Mouse (Mus musculus) T-helper 17 cell (primary cell): ENCODE data around the gene Il10ra.

Source experiments
- in situ Hi-C, 2 experiments: fragments of 300-600 bp; cut with MboI, MseI; formaldehyde crosslinking; loops; 1 replicate in 1 of 2; 2 replicates in 1 of 2; pipeline ENCODE4 v1.15.1; 2025; ENCODE audit warnings: high pct_unique_total_duplicates in 2 of 2

The Il10ra gene

DNA sequence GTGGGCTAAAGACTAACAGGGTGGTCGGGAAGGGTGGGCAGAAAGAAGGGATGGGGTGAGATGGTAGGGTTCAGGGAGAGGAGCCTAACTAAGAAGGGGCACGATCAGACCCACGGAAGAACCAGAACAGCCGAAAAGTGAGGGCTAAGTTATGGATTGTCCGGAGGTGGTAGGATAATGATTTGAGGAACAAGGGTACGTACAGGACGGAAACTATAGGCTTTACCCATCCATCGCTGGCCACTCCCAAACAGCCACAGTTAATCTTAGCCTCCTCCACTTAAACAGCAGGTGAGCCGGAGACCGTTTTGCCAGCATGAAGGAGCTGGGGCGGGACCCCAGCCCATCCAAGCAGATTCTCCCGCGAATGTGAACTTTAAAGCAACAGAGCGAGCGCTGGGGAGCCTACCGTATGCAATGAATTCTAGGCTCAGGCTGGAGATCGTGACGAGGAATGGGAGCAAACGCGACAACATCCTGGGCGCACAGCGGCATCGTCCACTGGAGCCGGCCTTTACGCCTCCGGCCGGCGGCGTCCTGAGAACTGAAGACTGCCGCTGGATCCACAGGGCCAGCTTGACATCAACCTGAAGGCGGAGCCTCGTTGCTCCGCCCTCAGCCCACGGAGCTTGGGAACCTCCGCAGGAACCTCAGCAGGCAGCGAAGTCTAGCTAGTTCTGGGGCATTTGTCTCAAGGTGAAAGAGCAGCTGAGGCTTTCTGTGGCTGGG, at the start of gene Il10ra:
Il10ra (minus strand) TSS at position 553 of the 729 bp plus-strand sequence.
- in situ Hi-C loops, result no loop called here

DNA sequence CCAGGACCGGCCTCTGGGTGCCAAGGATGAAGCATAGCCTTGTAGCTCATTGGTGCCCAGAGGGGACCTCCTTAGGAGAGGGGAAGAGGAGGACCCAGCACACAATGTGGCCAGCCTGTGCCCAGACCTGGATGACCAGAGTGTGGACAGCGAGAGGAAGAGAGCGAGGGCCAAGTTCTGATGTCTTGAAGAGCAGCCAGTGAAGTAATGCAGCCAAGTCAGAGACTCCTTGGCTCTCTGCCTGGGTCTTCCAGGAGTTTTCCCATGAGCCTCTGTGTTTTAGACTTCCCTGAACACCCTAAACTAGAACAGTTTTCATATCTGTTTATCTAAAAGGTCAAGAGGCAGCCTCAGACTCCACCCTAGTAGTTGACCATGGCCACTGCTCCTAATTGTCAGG, 48.7 kb upstream of the Il10ra start:
- in situ Hi-C loops, result no loop called here

- in situ Hi-C loops, result no loop called here
Observed at GRCm38 (mm10) chr9:45313913-45314312, 45.0 kb upstream of the Il10ra start.

GRCm38 (mm10) chr9:45311858-45312257, 42.9 kb upstream of the Il10ra start:
- in situ Hi-C loops, result no loop called here

DNA sequence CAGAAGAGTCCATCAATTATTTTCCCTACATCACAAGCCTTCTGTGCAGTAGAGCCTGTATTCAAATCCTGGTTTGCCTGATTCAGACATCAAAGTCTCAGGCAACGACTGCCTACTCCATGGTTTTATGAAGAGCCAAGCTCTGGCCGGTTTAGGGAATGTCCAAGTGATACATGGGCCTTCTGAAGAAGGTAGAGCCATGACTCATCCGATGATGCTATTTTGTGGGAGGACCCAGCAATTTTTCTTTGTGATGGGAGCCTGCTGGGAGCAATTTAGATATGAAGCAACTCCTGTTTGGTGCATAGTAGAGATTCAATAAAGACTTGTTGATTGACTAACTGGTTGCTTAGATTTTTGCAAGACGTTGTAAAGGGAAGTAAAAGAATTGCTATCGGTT, 39.6 kb upstream of the Il10ra start:
- in situ Hi-C loops, result no loop called here

DNA sequence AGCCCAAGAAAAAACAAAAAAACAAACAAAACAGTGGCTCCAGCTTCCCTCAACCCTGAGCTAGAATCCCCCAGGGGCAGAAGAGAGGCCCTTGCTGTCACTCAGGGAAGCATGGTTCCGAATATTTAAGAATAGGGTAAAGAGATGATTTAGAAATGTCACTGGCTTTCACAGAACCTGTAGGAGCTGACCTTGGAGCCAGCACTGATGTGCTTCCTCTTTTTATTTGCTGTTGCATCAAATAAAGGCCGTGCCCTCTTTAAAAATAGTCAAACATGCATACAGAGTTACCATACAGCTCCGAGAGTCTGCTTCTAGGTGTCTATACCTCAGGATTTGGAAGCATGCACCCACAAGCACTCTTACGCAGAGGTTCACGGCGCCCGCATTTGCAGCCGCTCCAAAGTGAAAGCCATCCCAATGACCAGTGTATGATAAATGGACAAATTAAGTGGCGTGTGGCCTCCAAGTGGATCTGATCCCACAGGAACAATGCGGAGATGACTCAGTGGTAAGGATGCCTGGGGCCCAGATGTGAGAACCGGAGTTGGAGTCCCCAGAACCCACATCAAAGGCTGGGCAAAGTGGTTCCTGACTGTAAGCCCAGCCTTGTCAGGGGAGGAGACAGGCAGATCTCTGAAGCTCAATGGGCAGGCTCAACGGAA, 37.9 kb upstream of the Il10ra start:
- in situ Hi-C loops, result no loop called here

GRCm38 (mm10) chr9:45301771-45302170, 32.8 kb upstream of the Il10ra start:
- in situ Hi-C loops, result loop anchor here (5.0 kb wide), 3 partner anchors 79 to 111 kb away; no protein-coding TSS in a partner anchor

DNA sequence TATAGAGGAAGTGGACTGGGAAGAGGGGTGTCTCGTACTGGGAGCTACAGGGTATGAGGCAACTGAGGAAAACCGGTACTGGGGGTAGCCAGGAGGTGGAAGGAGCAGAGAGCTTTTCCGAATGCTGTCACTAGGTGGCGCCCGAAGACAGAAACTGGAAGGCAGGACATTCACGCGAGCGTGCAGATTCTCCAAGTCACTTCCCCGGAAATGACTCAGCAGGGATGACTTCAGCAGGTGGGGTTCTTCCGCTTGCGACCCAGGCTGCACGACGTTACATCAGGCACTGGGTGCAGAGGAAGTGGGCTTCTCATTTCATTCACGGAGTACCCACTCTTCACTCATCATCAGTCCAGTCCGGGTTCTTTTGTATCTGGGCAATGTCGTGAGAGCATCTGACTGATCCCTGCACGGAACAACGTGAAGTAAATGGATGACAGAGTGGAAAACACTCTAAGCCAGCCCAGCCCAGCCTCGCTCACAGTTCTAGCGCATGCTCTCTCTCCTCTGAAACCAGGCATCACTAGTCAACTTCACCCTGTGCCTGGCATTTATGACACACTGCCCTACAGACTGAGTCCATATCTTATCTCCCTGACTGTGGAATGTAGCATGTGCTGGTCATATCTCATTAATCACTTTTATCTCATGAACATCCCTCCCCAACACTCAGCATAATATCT, 31.6 kb upstream of the Il10ra start:
- in situ Hi-C loops, result loop anchor here (5.0 kb wide), 3 partner anchors 78 to 112 kb away; no protein-coding TSS in a partner anchor

DNA sequence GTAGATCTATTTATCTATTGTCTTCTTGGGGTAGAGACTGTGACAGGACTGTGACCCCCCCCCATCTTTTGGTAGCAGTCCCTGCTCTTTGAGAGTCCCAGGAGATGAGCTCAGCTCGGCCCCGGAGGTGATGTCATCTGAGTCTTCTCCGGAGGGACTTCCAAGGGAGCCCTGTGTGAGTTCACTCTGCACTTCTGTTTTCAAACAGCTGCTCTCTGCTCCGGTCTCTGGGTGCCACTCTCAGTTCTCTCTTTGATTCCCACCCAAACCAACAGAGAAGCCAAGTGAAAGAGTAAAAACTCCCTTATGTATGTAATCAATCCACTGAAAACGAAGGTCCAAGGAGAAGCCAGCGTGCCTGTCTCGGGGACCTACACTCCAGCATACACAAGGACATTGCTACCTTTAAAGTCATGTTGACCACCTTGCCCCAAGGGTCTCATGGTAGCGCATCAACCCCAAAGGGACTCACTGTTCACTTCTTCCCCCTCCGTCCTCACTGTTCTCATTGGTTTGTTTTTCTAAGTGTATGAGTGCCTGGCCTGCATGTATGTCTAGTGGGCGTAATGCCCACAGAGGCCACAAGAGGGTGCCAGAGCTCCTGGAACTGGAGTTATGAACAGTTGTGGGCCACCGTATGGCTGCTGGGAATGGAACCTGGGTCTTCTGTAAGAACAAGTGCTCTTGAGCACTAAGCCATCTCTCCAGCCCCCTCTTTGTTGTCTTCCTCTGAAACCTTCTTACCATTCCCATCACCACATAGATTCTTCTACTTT, 30.5 kb upstream of the Il10ra start:
- in situ Hi-C loops, result loop anchor here (5.0 kb wide), 3 partner anchors 77 to 113 kb away; no protein-coding TSS in a partner anchor

DNA sequence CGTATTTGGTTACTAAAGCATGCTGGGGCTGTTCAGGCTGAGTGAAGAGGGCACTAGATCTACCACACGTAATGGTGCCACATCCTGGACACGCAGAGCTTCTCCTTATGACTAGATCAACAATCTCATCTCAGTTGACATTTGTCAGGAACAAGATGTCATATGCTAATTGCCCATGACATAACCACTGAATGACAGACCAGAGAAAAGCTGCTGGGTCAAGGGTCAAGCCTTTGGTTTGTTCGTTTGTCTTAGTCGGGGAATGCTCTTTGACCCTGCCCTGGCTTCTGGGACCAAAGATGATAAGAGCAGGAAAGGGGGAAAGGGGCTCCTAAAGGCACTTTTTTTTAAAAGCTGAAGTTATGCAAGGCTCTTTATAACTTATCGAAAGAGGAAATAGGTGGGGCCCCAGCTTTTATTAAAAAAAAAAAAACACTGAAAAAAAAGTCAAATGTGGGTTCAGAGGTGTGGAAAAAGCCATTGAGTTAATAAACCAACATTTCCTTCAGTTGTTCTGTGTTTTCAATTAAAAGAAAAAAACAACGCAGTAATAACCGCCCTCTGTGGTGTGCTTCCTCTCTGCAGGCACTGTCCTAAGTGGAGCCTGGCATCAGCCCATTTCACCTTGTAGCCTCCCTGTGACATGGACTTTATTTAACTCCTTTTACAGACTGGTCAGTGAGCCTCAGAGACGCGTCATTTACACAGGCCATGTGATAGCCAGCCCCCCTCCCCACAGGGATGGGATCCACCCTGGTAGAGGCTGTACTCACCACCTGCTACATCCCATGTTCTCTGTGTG, 25.5 kb upstream of the Il10ra start:
- in situ Hi-C loops, result loop anchor here in 1 of 2 experiments (5.0 kb wide), 1 partner anchor 118 kb away; no protein-coding TSS in a partner anchor

- in situ Hi-C loops, result no loop called here
Observed at GRCm38 (mm10) chr9:45291481-45292168, 22.7 kb upstream of the Il10ra start.

DNA sequence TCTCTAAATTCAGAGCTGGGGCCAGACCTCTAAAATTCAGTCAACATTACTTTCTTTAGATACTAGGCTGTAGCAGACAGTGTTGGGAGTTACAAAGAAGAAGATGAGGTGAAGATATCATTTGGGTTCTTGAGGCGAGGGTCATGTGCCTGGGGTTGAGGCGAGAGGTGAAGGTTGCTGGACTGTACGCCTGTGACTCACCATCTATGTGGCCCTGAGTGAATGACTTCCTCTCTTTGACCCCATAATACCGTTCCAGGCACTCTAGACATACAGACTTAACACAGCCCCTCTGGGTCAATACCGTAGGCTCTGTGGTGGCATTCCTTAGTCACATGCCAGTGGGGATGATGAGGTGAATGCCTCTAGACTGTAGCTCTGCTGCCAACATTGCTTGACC, 13.5 kb upstream of the Il10ra start:
- in situ Hi-C loops, result no loop called here

DNA sequence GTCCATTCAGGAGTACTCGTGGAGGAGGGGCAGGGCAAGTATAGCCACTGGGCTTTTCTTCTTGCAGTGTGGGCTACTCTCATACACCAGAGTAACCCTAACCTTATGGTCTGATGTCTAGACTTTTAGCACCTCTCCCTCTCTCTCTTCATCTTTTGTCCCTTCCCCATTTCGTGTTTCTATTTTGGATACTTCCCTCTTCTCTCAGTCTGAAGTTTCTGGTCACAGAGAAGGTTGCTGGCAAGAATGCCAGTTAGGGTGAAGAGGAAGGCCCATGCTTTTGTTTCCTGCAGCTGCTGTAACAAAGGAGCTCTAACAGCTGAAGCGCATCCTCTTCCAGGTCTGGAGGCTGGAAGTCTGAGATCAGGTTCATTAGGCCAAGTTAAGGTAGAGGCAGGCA, 11.9 kb upstream of the Il10ra start:
- in situ Hi-C loops, result no loop called here

DNA sequence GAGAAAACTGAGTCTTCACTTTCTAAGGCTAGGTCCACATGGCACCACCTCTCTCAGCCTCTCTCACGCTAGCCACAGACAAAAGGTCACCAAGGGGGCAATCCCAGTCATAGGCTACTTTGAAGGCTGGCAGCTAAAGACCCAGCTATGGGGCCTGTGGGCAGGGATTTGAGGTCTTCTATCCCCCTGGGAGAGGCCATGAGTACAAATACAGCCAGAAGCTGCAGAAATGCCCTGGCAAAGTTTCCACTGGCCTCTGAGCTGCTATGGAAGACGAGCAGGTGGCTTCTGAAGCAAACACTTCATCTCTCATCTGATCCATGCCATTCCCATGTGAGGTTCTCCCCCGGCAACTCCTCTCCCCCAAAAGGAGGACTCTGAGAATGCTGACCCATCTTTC, 11.1 kb upstream of the Il10ra start:
- in situ Hi-C loops, result no loop called here

- in situ Hi-C loops, result no loop called here
Observed at GRCm38 (mm10) chr9:45274635-45275034, 5.7 kb upstream of the Il10ra start.

DNA sequence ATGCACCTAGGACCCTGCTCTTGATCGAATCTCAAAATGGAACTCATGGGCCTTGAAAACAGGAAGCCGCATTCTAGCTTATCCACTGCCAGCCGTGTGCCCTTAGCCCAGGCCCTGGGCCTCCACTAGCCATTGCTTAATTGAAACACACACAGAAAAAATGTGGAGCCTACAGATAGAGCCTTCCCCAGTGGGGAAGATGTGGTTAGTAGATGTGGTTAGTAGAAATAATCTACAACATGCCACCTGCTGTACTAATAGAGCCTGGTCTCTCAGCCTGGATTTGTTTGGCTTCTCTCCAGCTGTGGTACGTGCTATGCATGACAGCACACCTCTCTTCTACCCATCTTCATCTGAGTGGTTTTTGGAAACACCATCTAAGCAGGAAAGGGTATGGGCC, 5.3 kb upstream of the Il10ra start:
- in situ Hi-C loops, result no loop called here

- in situ Hi-C loops, result no loop called here
Observed at GRCm38 (mm10) chr9:45272213-45272612, 3.3 kb upstream of the Il10ra start.

DNA sequence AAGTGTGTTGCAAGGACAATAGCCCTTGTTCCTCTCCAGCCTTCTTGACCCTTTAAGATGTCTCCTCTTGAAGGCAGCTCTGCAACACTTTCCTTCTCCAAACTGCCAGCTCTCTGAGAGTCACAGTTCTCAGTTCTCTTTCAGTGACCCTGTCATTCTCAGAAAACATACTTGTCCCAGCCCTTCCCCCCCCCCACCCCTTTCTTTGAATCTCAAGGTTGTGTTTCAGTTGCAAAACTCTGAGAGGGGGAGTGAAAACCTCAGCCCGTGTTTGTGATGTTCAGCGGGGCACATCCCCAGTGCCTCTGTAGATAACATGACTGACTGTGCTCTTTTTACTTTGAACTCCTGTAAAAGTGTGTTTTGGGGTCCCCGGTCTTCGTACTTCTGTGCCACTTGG, 870 bp downstream of the Il10ra start:
- in situ Hi-C loops, result no loop called here

DNA sequence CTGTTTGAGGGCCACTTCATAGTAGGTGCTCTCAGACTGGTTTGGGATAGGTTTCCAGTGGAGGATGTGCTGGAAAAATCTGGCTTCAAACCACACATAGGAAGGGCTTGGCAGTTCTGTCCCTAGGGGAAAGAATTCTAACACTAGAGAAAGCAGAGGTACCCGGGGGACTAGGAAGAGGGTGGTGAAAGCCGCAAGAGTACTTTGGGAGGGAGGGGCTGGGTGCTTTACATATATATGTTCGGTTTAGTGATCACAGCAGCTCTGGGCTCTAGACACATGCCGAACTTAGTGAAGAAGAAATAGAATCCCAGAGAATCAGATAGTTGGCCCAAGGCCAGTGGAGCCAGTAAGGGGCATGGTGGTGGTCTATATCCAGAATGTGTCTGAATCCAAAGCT, 1.9 kb downstream of the Il10ra start:
- in situ Hi-C loops, result no loop called here

DNA sequence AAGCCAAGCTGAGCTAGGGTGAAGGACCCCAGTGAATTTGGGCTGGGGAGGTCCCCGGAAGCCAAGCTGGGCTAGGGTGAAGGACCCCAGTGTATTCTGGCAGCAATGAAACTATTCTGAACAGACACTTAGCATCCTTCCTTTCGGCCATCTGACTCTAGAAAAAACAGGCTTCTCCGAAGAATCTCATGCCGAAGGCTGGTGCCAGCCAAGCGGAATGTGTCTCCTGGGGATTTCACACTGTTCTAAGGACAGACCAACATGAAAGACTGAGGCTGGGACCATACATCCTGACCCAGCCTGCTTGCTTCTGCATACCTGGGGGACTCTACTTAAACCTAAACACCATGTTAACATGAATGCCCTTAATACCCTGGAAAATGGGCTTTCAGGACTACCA, 7.1 kb downstream of the Il10ra start:
- in situ Hi-C loops, result no loop called here
